Mouse (Mus musculus) G1E (cell line): ENCODE results near the gene Tmem108.

Experiments
- CTCF ChIP-seq: IDR thresholded peaks from 2 replicates; pipeline ENCODE4 v1.5.1; 2012; ENCODE audit warnings: low read depth, low read length, inconsistent platforms, mixed read lengths
- GATA1 ChIP-seq: IDR thresholded peaks from 2 replicates; pipeline ENCODE4 v1.6.1; 2012; ENCODE audit warnings: borderline replicate concordance, low read length, inconsistent platforms, mixed read lengths
- GATA2 ChIP-seq: IDR thresholded peaks from 2 replicates; pipeline ENCODE4 v1.6.1; 2012; ENCODE audit warnings: low read depth, low read length, inconsistent platforms, borderline replicate concordance
- POLR2AphosphoS5 ChIP-seq: IDR thresholded peaks from 2 replicates; pipeline ENCODE4 v1.6.1; 2012; ENCODE audit warnings: low read depth, low read length, inconsistent platforms; ENCODE audit not compliant: insufficient replicate concordance
- TAL1 ChIP-seq: conservative IDR thresholded peaks from 2 replicates; pipeline ENCODE4 v1.6.1; 2012; ENCODE audit warnings: low read depth, low read length, inconsistent platforms, mixed read lengths

DNA sequence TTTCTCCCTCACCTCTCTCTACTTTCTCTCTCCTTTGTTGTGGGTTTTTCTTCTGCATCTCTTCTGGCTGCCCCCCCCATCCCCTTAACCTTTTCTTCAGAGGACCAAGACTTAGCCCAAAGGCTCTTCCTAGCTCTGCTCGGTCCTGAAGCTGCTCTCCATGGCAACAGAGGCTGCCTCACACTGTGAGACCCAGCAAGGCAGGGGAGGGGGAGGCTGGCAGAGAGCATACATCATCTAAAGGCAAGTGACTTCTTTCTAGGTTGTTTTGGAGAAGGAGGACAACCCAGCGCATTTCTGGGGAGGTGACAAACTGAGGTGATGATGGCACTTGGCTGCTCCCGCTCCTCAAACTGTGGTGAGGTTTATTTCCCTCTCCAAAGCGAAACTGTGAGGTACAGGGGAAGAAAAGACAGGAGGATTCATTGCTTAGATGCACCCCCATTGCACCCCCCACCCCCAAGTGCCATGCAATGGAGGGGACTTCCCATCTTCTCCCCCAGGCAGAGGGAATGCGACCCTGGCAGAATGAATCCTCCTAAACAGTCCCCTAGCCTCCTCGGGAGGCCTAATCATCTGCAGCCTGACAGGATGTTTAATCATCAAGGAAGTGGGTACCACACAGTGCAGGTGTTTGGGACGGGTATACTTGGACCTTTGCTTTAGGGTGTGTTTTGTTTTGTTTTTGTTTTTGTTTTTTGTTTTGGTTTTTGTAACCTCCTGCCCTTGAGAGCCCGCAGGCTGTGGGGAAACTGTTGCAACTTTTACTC lies 223.4 kb downstream of the Tmem108 start:
- TF ChIP-seq CTCF (no peak), GATA1 (no peak), TAL1 (no peak), POLR2AphosphoS5 (no peak), GATA2 (no peak)
